Mouse (Mus musculus): ENCODE results near the gene Gde1. TPM values are rescaled to one million over a fixed set of nuclear protein-coding genes. Genes with fewer than 3 reads are reported as not detected.

The Gde1 gene
- polyA plus RNA-seq, 1 experiment from 2014 or later, result 64.2 TPM

DNA sequence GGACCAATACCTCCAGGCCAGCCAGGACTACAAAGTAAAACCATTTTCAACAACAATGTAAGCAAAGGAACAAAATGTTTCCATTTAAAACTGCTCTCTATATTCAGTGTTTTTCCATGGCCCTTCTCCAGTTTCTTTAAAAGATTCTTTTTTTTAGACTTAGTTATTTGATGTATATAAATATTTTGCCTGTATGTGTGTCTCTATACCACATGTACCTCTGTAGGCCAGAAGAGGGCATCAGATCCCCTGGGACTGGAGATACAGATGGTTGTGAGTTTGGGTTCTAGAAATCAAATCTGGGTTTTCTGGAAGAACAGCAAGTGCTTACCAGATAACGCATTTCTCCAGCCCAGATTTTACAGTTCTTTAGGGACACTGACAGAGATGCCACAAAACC lies 33.2 kb upstream of the Gde1 start:
- Histone ChIP-seq H3K9me3 (ENCODE audit: control insufficient read depth, low read length) (no peaks in the 10 kb centered on the region), H3K4me2 (no peak overlapping the region), H3K36me3 (ENCODE audit: control insufficient read depth, insufficient read depth, low read length) (no peaks in the 10 kb centered on the region; the same call in 1 of the 2 replicates), H3K27ac (ENCODE audit: low read depth, low read length) (no peak overlapping the region), H3K9ac (ENCODE audit: low read depth, low read length) (no peak overlapping the region), H3K27me3 (replicated peaks; ENCODE audit: control insufficient read depth, insufficient read depth, low read length) (no peaks in the 10 kb centered on the region), H3K4me1 (replicated peaks; ENCODE audit: control insufficient read depth, insufficient read depth, low read length) (peaks cover 19% of the 10 kb centered on the region), H3K4me3 (ENCODE audit: low read depth, low read length) (no peak overlapping the region)
- DNase-seq (ENCODE audit: low spot score), result no peak
- 69% methylated on average over 1 of the region's 1 CpGs for WGBS
- no peak for ATAC-seq (replicated peaks; ENCODE audit: low FRiP score)

DNA sequence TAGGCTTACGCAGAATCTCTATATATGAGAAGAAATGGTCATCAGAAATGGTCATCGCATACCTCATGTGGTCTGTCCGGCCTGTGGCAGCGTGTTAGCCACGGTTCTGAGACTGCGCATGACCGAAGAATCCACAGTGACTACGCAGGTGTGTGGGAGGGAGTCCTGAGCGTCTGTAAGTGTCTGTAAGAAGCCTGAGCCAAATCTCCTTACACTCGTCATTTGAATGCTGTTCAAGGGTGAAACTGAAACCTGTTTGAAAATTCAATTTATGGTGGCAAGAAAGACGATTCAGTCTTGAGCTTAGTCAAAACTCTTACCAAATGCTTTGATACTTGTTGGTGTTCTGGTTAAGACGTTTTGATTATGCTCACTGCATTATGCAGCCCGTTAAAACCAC lies 27.6 kb upstream of the Gde1 start:
- ATAC-seq (replicated peaks; ENCODE audit: low FRiP score), result no peak
- peaks cover 5% of the 10 kb centered on the region; the same call in 1 of the 2 replicates for H3K36me3 ChIP-seq (ENCODE audit: control insufficient read depth, insufficient read depth, low read length)
- WGBS, result 93% methylated on average over 13 of the region's 13 CpGs
- no peaks in the 10 kb centered on the region for H3K9me3 ChIP-seq (ENCODE audit: control insufficient read depth, low read length)
- H3K27ac ChIP-seq (ENCODE audit: low read depth, low read length), result no peak overlapping the region
- no peak overlapping the region for H3K4me2 ChIP-seq
- no peak overlapping the region for H3K9ac ChIP-seq (ENCODE audit: low read depth, low read length)
- H3K4me3 ChIP-seq (ENCODE audit: low read depth, low read length), result no peak overlapping the region
- H3K4me1 ChIP-seq (replicated peaks; ENCODE audit: control insufficient read depth, insufficient read depth, low read length), result no peaks in the 10 kb centered on the region
- no peak for DNase-seq (ENCODE audit: low spot score)
- H3K27me3 ChIP-seq (replicated peaks; ENCODE audit: control insufficient read depth, insufficient read depth, low read length), result no peaks in the 10 kb centered on the region

DNA sequence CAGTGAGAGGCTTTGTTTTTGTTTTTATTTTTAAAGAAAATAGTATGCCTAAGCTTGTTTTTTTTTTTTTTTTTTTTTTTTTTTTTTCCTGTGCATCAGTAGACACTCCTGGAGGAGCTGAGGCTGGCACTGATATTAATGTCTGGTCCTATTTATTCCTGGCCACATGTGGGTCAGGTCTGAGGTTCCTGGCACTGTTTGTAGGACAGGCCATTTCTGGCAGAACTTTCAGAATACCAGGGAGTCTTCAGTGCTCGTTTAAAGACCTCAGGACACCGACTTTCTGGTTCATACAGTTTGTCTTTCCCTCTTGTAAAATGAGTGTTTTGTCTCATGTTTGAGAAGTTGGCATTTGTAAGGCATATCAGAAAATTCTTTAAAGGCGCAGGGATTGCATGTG lies 26.2 kb upstream of the Gde1 start:
- H3K4me1 ChIP-seq (replicated peaks; ENCODE audit: control insufficient read depth, insufficient read depth, low read length), result no peaks in the 10 kb centered on the region
- H3K27me3 ChIP-seq (replicated peaks; ENCODE audit: control insufficient read depth, insufficient read depth, low read length), result no peaks in the 10 kb centered on the region
- 92% methylated on average over 3 of the region's 3 CpGs for WGBS
- H3K4me2 ChIP-seq, result no peak overlapping the region
- no peak overlapping the region for H3K27ac ChIP-seq (ENCODE audit: low read depth, low read length)
- ATAC-seq (replicated peaks; ENCODE audit: low FRiP score) (no peak), DNase-seq (ENCODE audit: low spot score) (no peak)
- no peaks in the 10 kb centered on the region for H3K9me3 ChIP-seq (ENCODE audit: control insufficient read depth, low read length)
- no peak overlapping the region for H3K4me3 ChIP-seq (ENCODE audit: low read depth, low read length)
- peaks cover 10% of the 10 kb centered on the region; the same call in 1 of the 2 replicates for H3K36me3 ChIP-seq (ENCODE audit: control insufficient read depth, insufficient read depth, low read length)
- no peak overlapping the region for H3K9ac ChIP-seq (ENCODE audit: low read depth, low read length)

DNA sequence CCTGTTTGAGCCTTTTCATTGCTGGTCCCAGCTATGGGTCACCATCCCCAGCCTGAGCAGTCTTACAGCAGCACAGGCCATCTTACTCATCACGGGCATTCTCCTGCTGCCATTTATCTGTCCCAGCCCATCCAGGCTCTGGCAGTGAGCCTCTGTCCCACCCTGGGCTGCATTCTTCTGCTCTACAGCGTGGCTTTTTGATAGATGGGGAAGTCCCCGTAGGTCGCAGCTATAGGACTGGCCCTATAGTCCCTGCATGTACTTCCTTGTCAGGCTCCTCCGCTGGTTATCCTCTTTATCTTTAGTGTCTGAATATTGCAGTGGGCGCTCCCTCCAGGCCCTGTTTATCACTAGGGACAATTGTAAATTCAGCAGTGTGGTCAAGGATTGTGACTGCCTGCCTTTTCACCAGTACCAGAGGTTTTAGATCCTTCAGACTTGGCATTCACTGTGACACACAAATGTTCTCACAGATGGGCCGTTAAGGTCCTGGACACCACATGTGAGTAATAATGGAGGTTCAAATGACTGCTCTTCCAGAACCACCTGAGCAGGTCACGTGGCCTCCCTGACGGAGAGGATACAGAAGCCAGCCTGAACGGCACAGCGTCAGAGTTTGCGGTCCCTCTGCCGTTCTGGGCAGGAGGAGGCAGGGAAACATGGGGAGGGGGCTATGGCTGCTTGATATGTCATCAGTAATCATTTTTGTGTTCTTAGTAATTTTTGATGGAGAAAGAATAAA lies 23.4 kb upstream of the Gde1 start:
- no peaks in the 10 kb centered on the region for H3K9me3 ChIP-seq (ENCODE audit: control insufficient read depth, low read length)
- no peak overlapping the region for H3K4me3 ChIP-seq (ENCODE audit: low read depth, low read length)
- no peaks in the 10 kb centered on the region for H3K4me1 ChIP-seq (replicated peaks; ENCODE audit: control insufficient read depth, insufficient read depth, low read length)
- no peak for ATAC-seq (replicated peaks; ENCODE audit: low FRiP score)
- H3K4me2 ChIP-seq, result no peak overlapping the region
- H3K27me3 ChIP-seq (replicated peaks; ENCODE audit: control insufficient read depth, insufficient read depth, low read length), result no peaks in the 10 kb centered on the region
- H3K9ac ChIP-seq (ENCODE audit: low read depth, low read length), result no peak overlapping the region
- 81% methylated on average over 13 of the region's 13 CpGs for WGBS
- peaks cover 12% of the 10 kb centered on the region; the same call in 1 of the 2 replicates for H3K36me3 ChIP-seq (ENCODE audit: control insufficient read depth, insufficient read depth, low read length)
- H3K27ac ChIP-seq (ENCODE audit: low read depth, low read length), result no peak overlapping the region
- DNase-seq (ENCODE audit: low spot score), result no peak

DNA sequence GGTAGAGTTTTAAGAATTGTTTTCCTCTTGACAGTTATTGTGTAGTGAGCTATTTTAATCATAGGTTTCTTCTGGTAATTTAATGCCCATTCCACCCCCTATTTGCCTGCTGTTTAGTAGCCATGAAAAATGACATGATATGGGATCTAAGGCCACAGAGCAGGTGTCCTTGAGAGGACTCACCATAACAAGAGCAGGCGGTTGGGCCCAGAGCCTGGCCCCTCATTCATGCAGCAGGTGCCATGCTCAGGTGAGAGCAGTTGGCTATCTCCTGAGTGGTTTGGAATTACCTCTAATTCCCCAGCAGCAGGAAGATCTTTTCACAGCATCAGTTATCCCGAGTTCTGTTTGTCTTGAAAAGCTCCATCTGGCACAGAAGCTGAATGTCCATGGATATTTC lies 19.9 kb upstream of the Gde1 start:
- no peak overlapping the region for H3K27ac ChIP-seq (ENCODE audit: low read depth, low read length)
- no peak overlapping the region for H3K4me3 ChIP-seq (ENCODE audit: low read depth, low read length)
- no peak overlapping the region for H3K9ac ChIP-seq (ENCODE audit: low read depth, low read length)
- peaks cover 15% of the 10 kb centered on the region; the same call in 1 of the 2 replicates for H3K36me3 ChIP-seq (ENCODE audit: control insufficient read depth, insufficient read depth, low read length)
- H3K9me3 ChIP-seq (ENCODE audit: control insufficient read depth, low read length), result no peaks in the 10 kb centered on the region
- DNase-seq (ENCODE audit: low spot score) (no peak), ATAC-seq (replicated peaks; ENCODE audit: low FRiP score) (no peak)
- H3K4me1 ChIP-seq (replicated peaks; ENCODE audit: control insufficient read depth, insufficient read depth, low read length), result no peaks in the 10 kb centered on the region
- H3K4me2 ChIP-seq, result no peak overlapping the region
- H3K27me3 ChIP-seq (replicated peaks; ENCODE audit: control insufficient read depth, insufficient read depth, low read length), result no peaks in the 10 kb centered on the region
- WGBS, result 79% methylated on average over 2 of the region's 2 CpGs

DNA sequence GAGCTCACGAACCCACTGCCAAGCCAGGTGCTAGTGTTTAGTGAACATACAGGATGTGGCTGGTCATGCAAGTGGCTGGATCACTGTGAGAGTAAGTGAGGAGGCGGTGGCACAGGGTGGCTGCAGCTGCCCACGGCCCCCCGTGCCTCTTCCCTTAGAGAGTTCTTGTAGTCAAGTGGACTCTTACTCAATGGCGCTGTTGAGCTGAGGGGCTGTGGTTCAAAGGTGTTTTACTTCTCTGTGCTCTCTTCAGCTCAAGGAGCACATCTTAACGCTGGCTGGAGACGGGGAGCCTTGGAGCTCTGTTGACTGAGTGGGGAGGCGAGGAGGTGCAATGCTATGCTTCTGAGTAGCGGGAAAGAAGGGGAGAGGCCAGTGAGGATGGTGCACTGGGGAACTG lies 18.3 kb upstream of the Gde1 start:
- DNase-seq (ENCODE audit: low spot score) (no peak), ATAC-seq (replicated peaks; ENCODE audit: low FRiP score) (no peak)
- Histone ChIP-seq H3K36me3 (ENCODE audit: control insufficient read depth, insufficient read depth, low read length) (peaks cover 13% of the 10 kb centered on the region; the same call in 1 of the 2 replicates), H3K4me3 (ENCODE audit: low read depth, low read length) (no peak overlapping the region), H3K4me1 (replicated peaks; ENCODE audit: control insufficient read depth, insufficient read depth, low read length) (no peaks in the 10 kb centered on the region), H3K9ac (ENCODE audit: low read depth, low read length) (no peak overlapping the region), H3K9me3 (ENCODE audit: control insufficient read depth, low read length) (no peaks in the 10 kb centered on the region), H3K4me2 (no peak overlapping the region), H3K27me3 (replicated peaks; ENCODE audit: control insufficient read depth, insufficient read depth, low read length) (no peaks in the 10 kb centered on the region), H3K27ac (ENCODE audit: low read depth, low read length) (no peak overlapping the region)
- 92% methylated on average over 9 of the region's 9 CpGs for WGBS

DNA sequence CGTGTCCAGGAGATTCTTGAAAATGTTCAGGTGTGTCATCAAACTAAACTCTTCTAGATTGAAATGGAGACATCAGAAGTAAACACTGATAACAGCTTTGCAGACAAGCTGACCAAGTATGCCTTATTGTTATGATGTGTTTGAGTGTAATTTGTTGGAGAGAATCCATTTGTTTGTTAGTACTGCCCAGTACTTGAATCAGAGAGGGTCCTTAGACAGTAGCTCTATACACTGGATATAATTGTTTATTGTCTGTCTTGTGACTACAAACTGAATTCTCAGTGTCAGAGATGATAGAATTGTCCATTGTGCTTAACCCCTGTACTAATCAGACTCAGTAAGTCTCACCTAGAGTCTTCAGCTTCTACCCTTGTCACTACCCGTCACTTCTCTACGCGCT lies 12.5 kb upstream of the Gde1 start:
- Histone ChIP-seq H3K9me3 (ENCODE audit: control insufficient read depth, low read length) (no peaks in the 10 kb centered on the region), H3K4me2 (no peak overlapping the region), H3K27me3 (replicated peaks; ENCODE audit: control insufficient read depth, insufficient read depth, low read length) (no peaks in the 10 kb centered on the region), H3K36me3 (ENCODE audit: control insufficient read depth, insufficient read depth, low read length) (peaks cover 10% of the 10 kb centered on the region; the same call in 1 of the 2 replicates), H3K9ac (ENCODE audit: low read depth, low read length) (no peak overlapping the region), H3K4me1 (replicated peaks; ENCODE audit: control insufficient read depth, insufficient read depth, low read length) (0 out of 2 replicates have a peak, but pooled peaks cover 5% of the 10 kb centered on the region), H3K27ac (ENCODE audit: low read depth, low read length) (no peak overlapping the region), H3K4me3 (ENCODE audit: low read depth, low read length) (no peak overlapping the region)
- no peak for DNase-seq (ENCODE audit: low spot score)
- WGBS, result 91% methylated on average over 4 of the region's 4 CpGs
- no peak for ATAC-seq (replicated peaks; ENCODE audit: low FRiP score)

DNA sequence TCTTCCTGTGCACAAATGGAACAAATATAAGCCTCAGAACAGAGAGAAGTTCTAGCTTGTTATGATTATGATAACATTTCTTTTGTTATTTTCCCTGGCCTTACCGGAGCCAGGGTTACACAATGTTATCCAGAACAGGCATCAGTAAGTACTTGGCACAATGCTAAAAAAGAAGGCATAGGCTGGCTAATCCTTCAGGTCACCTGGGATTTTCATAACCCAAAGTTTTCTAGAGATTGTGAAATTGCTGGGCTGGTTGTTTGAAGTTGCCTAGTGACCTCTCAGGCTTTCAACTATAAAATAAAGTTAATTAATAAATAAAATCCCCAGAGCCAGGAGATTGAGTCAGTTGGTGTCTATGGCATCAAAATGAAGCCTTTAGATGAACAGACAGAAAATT lies 9.3 kb upstream of the Gde1 start:
- Histone ChIP-seq H3K27ac (ENCODE audit: low read depth, low read length) (no peak overlapping the region), H3K4me2 (no peak overlapping the region), H3K4me1 (replicated peaks; ENCODE audit: control insufficient read depth, insufficient read depth, low read length) (0 out of 2 replicates have a peak, but pooled peaks cover 5% of the 10 kb centered on the region), H3K36me3 (ENCODE audit: control insufficient read depth, insufficient read depth, low read length) (peaks cover 4% of the 10 kb centered on the region; the same call in 1 of the 2 replicates), H3K4me3 (ENCODE audit: low read depth, low read length) (no peak overlapping the region), H3K9me3 (ENCODE audit: control insufficient read depth, low read length) (no peaks in the 10 kb centered on the region), H3K9ac (ENCODE audit: low read depth, low read length) (no peak overlapping the region), H3K27me3 (replicated peaks; ENCODE audit: control insufficient read depth, insufficient read depth, low read length) (no peaks in the 10 kb centered on the region)
- WGBS, result 98% methylated on average over 1 of the region's 1 CpGs
- no peak for DNase-seq (ENCODE audit: low spot score)
- no peak for ATAC-seq (replicated peaks; ENCODE audit: low FRiP score)
